Mouse (Mus musculus): ENCODE measurements around the gene Pnkd.

DNA sequence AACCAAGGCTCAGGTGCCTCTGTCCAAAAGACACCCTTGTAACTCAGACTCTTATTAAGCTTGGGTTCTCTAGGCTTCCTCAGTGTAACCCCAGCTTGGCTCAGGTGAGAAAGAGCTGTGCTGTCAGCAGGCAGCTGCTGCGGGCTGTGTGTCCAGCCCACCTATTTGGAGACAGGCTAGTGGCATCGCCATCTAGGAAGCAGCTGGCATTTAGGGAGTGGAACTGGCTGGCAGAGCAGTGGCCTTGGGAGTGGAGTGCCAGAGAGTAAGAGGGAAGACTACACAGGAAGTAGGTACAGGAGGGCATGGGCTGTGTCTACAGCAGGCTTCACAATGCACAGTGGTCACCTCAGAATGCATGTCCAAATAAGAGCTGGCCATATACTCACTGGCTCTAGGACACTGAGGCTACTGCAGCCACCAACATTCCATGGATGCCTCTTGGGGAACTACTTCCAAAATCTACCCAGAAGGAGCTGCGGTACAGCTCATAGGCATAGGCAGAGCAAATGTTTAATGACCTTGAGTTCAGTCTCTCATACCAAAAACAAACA is 9.4 kb downstream of the Pnkd start:
- TF ChIP-seq POLR2A (IDR thresholded peaks at IDR 0.05; ENCODE audit: insufficient read depth, low read length), result no peak
- TF ChIP-seq CTCF (IDR thresholded peaks at IDR 0.05; ENCODE audit: low read depth, low read length), result no peak

Measured in ES-Bruce4 (cell line).